Mouse (Mus musculus) ES-E14 (cell line): Measurements from ENCODE around the gene Arntl. TPM values are rescaled to one million over a fixed set of nuclear protein-coding genes. Genes with fewer than 3 reads are reported as not detected.

Experiments used
- DNase-seq: peaks from one replicate; pipeline ENCODE4 v3.0.0-alpha.2; 2013; ENCODE audit warnings: low read depth, low spot score
- H3K27ac ChIP-seq: 2 replicates; pipeline ENCODE4 v1.5.1; 2012; ENCODE audit warnings: low read depth, mild to moderate bottlenecking, low read length, moderate library complexity, mixed read lengths; ENCODE audit not compliant: poor library complexity, insufficient read depth, severe bottlenecking
- H3K36me3 ChIP-seq: 2 replicates; pipeline ENCODE4 v1.6.1; 2012; ENCODE audit warnings: mild to moderate bottlenecking, low read length, moderate library complexity, mixed read lengths; ENCODE audit not compliant: control insufficient read depth, poor library complexity, insufficient read depth, severe bottlenecking
- H3K4me1 ChIP-seq, 2 experiments: fragments of 150-350 bp in 1 of 2; sonication (generic) in 1 of 2; 2 replicates each; pipeline ENCODE4 v1.6.1; 2012; ENCODE audit warnings: low read length in 2 of 2, mild to moderate bottlenecking in 1 of 2, mixed read lengths in 1 of 2; ENCODE audit not compliant: control insufficient read depth in 2 of 2, insufficient read depth in 2 of 2, poor library complexity in 1 of 2
- H3K4me3 ChIP-seq, 2 experiments: fragments of 150-350 bp in 1 of 2; sonication (generic) in 1 of 2; 2 replicates each; pipeline ENCODE4 v1.5.1; 2012; ENCODE audit warnings: low read length in 2 of 2, low read depth in 1 of 2, mild to moderate bottlenecking in 1 of 2, mixed read lengths in 1 of 2; ENCODE audit not compliant: insufficient read depth in 1 of 2, poor library complexity in 1 of 2, severe bottlenecking in 1 of 2
- H3K9ac ChIP-seq: 2 replicates; pipeline ENCODE4 v1.6.1; 2012; ENCODE audit warnings: low read depth, mild to moderate bottlenecking, low read length, mixed read lengths; ENCODE audit not compliant: poor library complexity, insufficient read depth, severe bottlenecking
- H3K9me3 ChIP-seq: fragments of 150-350 bp; sonication (generic); 2 replicates; pipeline ENCODE4 v1.6.1; 2012; ENCODE audit warnings: low read depth, mild to moderate bottlenecking, low read length; ENCODE audit not compliant: control insufficient read depth, insufficient read depth
- CHD2 ChIP-seq: IDR thresholded peaks from 2 replicates; pipeline ENCODE4 v1.6.1; 2014; ENCODE audit warnings: mild to moderate bottlenecking, low read depth, low read length, inconsistent platforms
- HCFC1 ChIP-seq: IDR thresholded peaks from 2 replicates; pipeline ENCODE4 v1.6.1; 2012; ENCODE audit warnings: low read length, inconsistent platforms, borderline replicate concordance; ENCODE audit not compliant: insufficient read depth
- MAFK ChIP-seq: IDR thresholded peaks from 2 replicates; pipeline ENCODE4 v1.6.1; 2014; ENCODE audit warnings: mild to moderate bottlenecking, low read depth, low read length, inconsistent platforms; ENCODE audit not compliant: insufficient read depth
- ZC3H11A ChIP-seq: IDR thresholded peaks from 2 replicates; pipeline ENCODE4 v1.6.1; 2012; ENCODE audit warnings: low read depth, mild to moderate bottlenecking, inconsistent platforms, low read length, borderline replicate concordance
- ZNF384 ChIP-seq: IDR thresholded peaks from 2 replicates; pipeline ENCODE4 v1.6.1; 2012; ENCODE audit warnings: low read depth, low read length, inconsistent platforms
- in situ Hi-C, 2 experiments: fragments of 600-800 bp; cut with MboI; formaldehyde crosslinking; loops; one replicate each; pipeline ENCODE4 v1.15.1; 2025; ENCODE audit warnings: low sequenced_read_pairs in 2 of 2, inconsistent platforms in 1 of 2; ENCODE audit not compliant: unreplicated experiment in 2 of 2
- total RNA-seq: library from RNA; depleted of rRNA; stranded (reverse); fragments of 300-350 nt; gene quantifications from 2 replicates; pipeline ENCODE4 v1.2.3, GENCODE M21; 2012

Gene Arntl
- total RNA-seq, 1 experiment: 10.0 TPM

- no peak for DNase-seq
- H3K36me3 ChIP-seq: no peaks in the 10 kb centered on the region
- H3K9me3 ChIP-seq: no peaks in the 10 kb centered on the region
- no peak for TF ChIP-seq CHD2
- TF ChIP-seq ZNF384: no peak
- no peak for TF ChIP-seq MAFK
- no peak for TF ChIP-seq HCFC1
- no peak for TF ChIP-seq ZC3H11A
- no peak overlapping the region for H3K9ac ChIP-seq
- no peak overlapping the region for H3K27ac ChIP-seq
- peaks cover 0 to 6% of the 10 kb centered on the region in 2 experiments; a peak in 2 of 4 replicates for H3K4me1 ChIP-seq
- in situ Hi-C loops: loop anchor here in 1 of 2 experiments (25.0 kb wide), 1 partner anchor 360 kb away; no protein-coding TSS in a partner anchor
- H3K4me3 ChIP-seq: no peak overlapping the region
Measured at GRCm38 (mm10) chr7:113272338-113272997, 65.2 kb downstream of the Arntl start.

DNA sequence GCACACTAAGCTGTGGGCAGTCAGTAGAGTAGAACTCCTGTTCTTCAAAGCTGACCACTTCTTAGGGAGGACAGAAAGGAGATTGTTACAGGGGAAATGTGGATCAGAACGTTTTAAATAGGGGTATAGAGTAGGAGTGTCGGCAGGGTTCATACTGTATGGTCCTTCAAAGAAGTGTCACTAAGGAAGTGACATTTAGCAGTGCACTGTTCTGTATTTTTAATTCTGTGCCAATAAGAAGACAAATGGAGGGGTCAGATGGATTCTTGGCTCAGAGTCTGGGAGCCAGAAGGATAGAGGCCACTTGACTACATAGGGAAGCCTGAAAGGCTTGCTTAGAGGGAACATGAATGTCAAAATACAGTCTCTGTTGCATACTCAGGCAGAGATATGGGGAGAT, 70.0 kb downstream of the Arntl start:
- Histone ChIP-seq H3K9me3 (no peaks in the 10 kb centered on the region), H3K9ac (no peak overlapping the region), H3K27ac (no peak overlapping the region), H3K36me3 (no peaks in the 10 kb centered on the region), H3K4me3 (no peak overlapping the region), H3K4me1 (peaks cover 0 to 3% of the 10 kb centered on the region in 2 experiments; a peak in 1 of 4 replicates)
- TF ChIP-seq MAFK (no peak), ZC3H11A (no peak), HCFC1 (no peak), ZNF384 (no peak), CHD2 (no peak)
- no peak for DNase-seq
- in situ Hi-C loops: no loop called here

GRCm38 (mm10) chr7:113278493-113278892, 71.2 kb downstream of the Arntl start:
- TF ChIP-seq CHD2 (no peak), ZNF384 (no peak), ZC3H11A (no peak), HCFC1 (no peak), MAFK (no peak)
- in situ Hi-C loops: no loop called here
- Histone ChIP-seq H3K36me3 (no peaks in the 10 kb centered on the region), H3K4me1 (peaks cover 0 to 3% of the 10 kb centered on the region in 2 experiments; a peak in 1 of 4 replicates), H3K9ac (no peak overlapping the region), H3K4me3 (no peak overlapping the region), H3K9me3 (no peaks in the 10 kb centered on the region), H3K27ac (no peak overlapping the region)
- DNase-seq: no peak

- peaks cover 0 to 3% of the 10 kb centered on the region in 2 experiments; a peak in 1 of 4 replicates for H3K4me1 ChIP-seq
- no peak overlapping the region for H3K4me3 ChIP-seq
- H3K36me3 ChIP-seq: no peaks in the 10 kb centered on the region
- in situ Hi-C loops: no loop called here
- no peak overlapping the region for H3K27ac ChIP-seq
- H3K9me3 ChIP-seq: no peaks in the 10 kb centered on the region
- H3K9ac ChIP-seq: no peak overlapping the region
- TF ChIP-seq CHD2 (no peak), ZC3H11A (no peak), HCFC1 (no peak), ZNF384 (no peak), MAFK (no peak)
- DNase-seq: no peak
Measured at GRCm38 (mm10) chr7:113279246-113279645, 72.0 kb downstream of the Arntl start.

GRCm38 (mm10) chr7:113285405-113285804, 78.1 kb downstream of the Arntl start:
- Histone ChIP-seq H3K4me3 (no peak overlapping the region), H3K9me3 (no peaks in the 10 kb centered on the region), H3K36me3 (no peaks in the 10 kb centered on the region), H3K4me1 (no peaks in the 10 kb centered on the region), H3K27ac (no peak overlapping the region), H3K9ac (no peak overlapping the region)
- in situ Hi-C loops: no loop called here
- TF ChIP-seq ZC3H11A (no peak), CHD2 (no peak), ZNF384 (no peak), HCFC1 (no peak), MAFK (no peak)
- no peak for DNase-seq
